Mouse (Mus musculus) embryonic fibroblast, embryonic 13.5 days (primary cell): ENCODE measurements at regions not wholly inside any gene's neighbourhood (a gene's known extent, or its start where the extent isn't known, plus 50 kb on each side); places are given as distances from the start of the nearest gene placed in this dataset.

Experiments used
- CTCF ChIP-seq: IDR thresholded peaks from 2 replicates; pipeline ENCODE4 v1.5.1; 2011; ENCODE audit warnings: mild to moderate bottlenecking, control low read depth, low read length, moderate library complexity, borderline replicate concordance; ENCODE audit not compliant: insufficient read depth
- POLR2A ChIP-seq: IDR thresholded peaks from 2 replicates; pipeline ENCODE4 v1.6.1; 2011; ENCODE audit warnings: low read depth, mild to moderate bottlenecking, control low read depth, low read length, moderate library complexity

GRCm38 (mm10) chr15:3772228-3772789 lies 189.0 kb upstream of the Ghr start:
- TF ChIP-seq POLR2A (no peak), CTCF (no peak)
